Mouse (Mus musculus): ENCODE results near the gene Il22ra2. TPM values are rescaled to one million over a fixed set of nuclear protein-coding genes. Genes with fewer than 3 reads are reported as not detected.

Gene Il22ra2
- polyA plus RNA-seq, 1 experiment from 2014 or later: not detected

- 84% methylated on average over 5 of the region's 5 CpGs for WGBS
- no peak overlapping the region for H3K9ac ChIP-seq (ENCODE audit: low read depth, low read length)
- H3K27ac ChIP-seq (ENCODE audit: low read depth, low read length): no peak overlapping the region
- H3K4me2 ChIP-seq (replicated peaks; ENCODE audit: low read depth, low read length): no peak overlapping the region
- no peaks in the 10 kb centered on the region for H3K27me3 ChIP-seq (ENCODE audit: control insufficient read depth, insufficient read depth, low read length)
- H3K4me3 ChIP-seq (ENCODE audit: low read length): no peak overlapping the region
- no peaks in the 10 kb centered on the region for H3K4me1 ChIP-seq (ENCODE audit: control insufficient read depth, insufficient read depth, low read length)
- no peaks in the 10 kb centered on the region for H3K9me3 ChIP-seq (ENCODE audit: control insufficient read depth, low read length)
- no peak for ATAC-seq (ENCODE audit: low FRiP score, low TSS enrichment)
- H3K36me3 ChIP-seq (ENCODE audit: control insufficient read depth, insufficient read depth, low read length): no peaks in the 10 kb centered on the region
Measured at GRCm38 (mm10) chr10:19659953-19660352, 38.2 kb downstream of the Il22ra2 start.

GRCm38 (mm10) chr10:19668973-19669372, 47.2 kb downstream of the Il22ra2 start:
- H3K4me1 ChIP-seq (ENCODE audit: control insufficient read depth, insufficient read depth, low read length): no peaks in the 10 kb centered on the region
- no peaks in the 10 kb centered on the region for H3K36me3 ChIP-seq (ENCODE audit: control insufficient read depth, insufficient read depth, low read length)
- no peak overlapping the region for H3K27ac ChIP-seq (ENCODE audit: low read depth, low read length)
- no peak overlapping the region for H3K4me2 ChIP-seq (replicated peaks; ENCODE audit: low read depth, low read length)
- no peaks in the 10 kb centered on the region for H3K27me3 ChIP-seq (ENCODE audit: control insufficient read depth, insufficient read depth, low read length)
- no peaks in the 10 kb centered on the region for H3K9me3 ChIP-seq (ENCODE audit: control insufficient read depth, low read length)
- WGBS: 81% methylated on average over 5 of the region's 5 CpGs
- H3K4me3 ChIP-seq (ENCODE audit: low read length): no peak overlapping the region
- no peak overlapping the region for H3K9ac ChIP-seq (ENCODE audit: low read depth, low read length)
- no peak for ATAC-seq (ENCODE audit: low FRiP score, low TSS enrichment)

- no peaks in the 10 kb centered on the region for H3K36me3 ChIP-seq (ENCODE audit: control insufficient read depth, insufficient read depth, low read length)
- no peak for ATAC-seq (ENCODE audit: low FRiP score, low TSS enrichment)
- no peaks in the 10 kb centered on the region for H3K4me1 ChIP-seq (ENCODE audit: control insufficient read depth, insufficient read depth, low read length)
- H3K9me3 ChIP-seq (ENCODE audit: control insufficient read depth, low read length): no peaks in the 10 kb centered on the region
- H3K4me3 ChIP-seq (ENCODE audit: low read length): no peak overlapping the region
- H3K4me2 ChIP-seq (replicated peaks; ENCODE audit: low read depth, low read length): no peak overlapping the region
- H3K27me3 ChIP-seq (ENCODE audit: control insufficient read depth, insufficient read depth, low read length): no peaks in the 10 kb centered on the region
- H3K9ac ChIP-seq (ENCODE audit: low read depth, low read length): no peak overlapping the region
- H3K27ac ChIP-seq (ENCODE audit: low read depth, low read length): no peak overlapping the region
Measured at GRCm38 (mm10) chr10:19672015-19672414, 50.2 kb downstream of the Il22ra2 start.

- Histone ChIP-seq H3K9ac (ENCODE audit: low read depth, low read length) (no peak overlapping the region), H3K27me3 (ENCODE audit: control insufficient read depth, insufficient read depth, low read length) (no peaks in the 10 kb centered on the region), H3K4me3 (ENCODE audit: low read length) (no peak overlapping the region), H3K4me1 (ENCODE audit: control insufficient read depth, insufficient read depth, low read length) (no peaks in the 10 kb centered on the region), H3K36me3 (ENCODE audit: control insufficient read depth, insufficient read depth, low read length) (no peaks in the 10 kb centered on the region), H3K27ac (ENCODE audit: low read depth, low read length) (no peak overlapping the region), H3K9me3 (ENCODE audit: control insufficient read depth, low read length) (no peaks in the 10 kb centered on the region), H3K4me2 (replicated peaks; ENCODE audit: low read depth, low read length) (no peak overlapping the region)
- ATAC-seq (ENCODE audit: low FRiP score, low TSS enrichment): no peak
- 94% methylated on average over 1 of the region's 1 CpGs for WGBS
Measured at GRCm38 (mm10) chr10:19673146-19673545, 51.3 kb downstream of the Il22ra2 start.

Other genes starting within 250 kb of the Il22ra2 start
- 45.6 and 52.7 TPM in 2 replicates for gene Ifngr1, start 30.0 kb upstream of the Il22ra2 start, polyA plus RNA-seq (2014; fragmentation: Nextera tagmentation; extraction: Ambion mirVana)
- not detected in 2 replicates for gene Il20ra, start 90.6 kb downstream of the Il22ra2 start, polyA plus RNA-seq (2014; fragmentation: Nextera tagmentation; extraction: Ambion mirVana)
- 0.08 and 0.40 TPM in 2 replicates for gene Slc35d3, start 229.5 kb downstream of the Il22ra2 start, polyA plus RNA-seq (2014; fragmentation: Nextera tagmentation; extraction: Ambion mirVana)

All from kidney, embryonic 14.5 days (tissue).